ENCODE assay signal across 9 mouse cellular contexts in the genomic region with DNA sequence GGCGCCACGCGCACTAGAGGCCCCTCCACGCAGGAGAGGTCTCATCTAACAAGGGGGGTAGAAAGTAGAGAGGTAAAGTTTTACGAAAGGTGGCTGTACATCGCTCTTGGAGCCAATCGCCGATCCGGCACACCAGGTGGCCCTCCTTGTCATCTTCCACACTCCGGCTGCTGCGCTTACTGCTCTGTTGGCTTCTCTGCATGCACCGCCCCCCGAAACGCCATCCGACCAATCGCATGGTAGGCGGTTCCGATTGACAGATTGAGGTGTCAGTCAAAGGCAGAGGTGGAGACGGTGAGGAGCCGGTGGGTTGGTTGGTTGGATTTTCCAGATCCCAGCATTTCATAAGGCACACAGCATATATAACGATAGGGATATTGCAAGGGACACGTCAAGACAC. TPM values are rescaled to one million over a fixed set of nuclear protein-coding genes. Genes with fewer than 3 reads are reported as not detected.
DNase-seq lines count a peak whose midpoint lies in the region; ATAC-seq and TF ChIP-seq lines count a peak whose summit lies in the region.
"Had no signal": no experiment of that assay in that cellular context is flagged by ENCODE, and none has a peak within 500 bp of the region (broad histone marks: within the 10 kb centered on the region; RNA-seq: fewer than 3 reads in every experiment).

No protein-coding gene starts in this region.

- no peak for DNase-seq in frontal cortex, postnatal 10 days (ENCODE audit: low spot score in 2 of 2)
- DNase-seq in right cerebral cortex, postnatal 10 days (ENCODE audit: low spot score in 2 of 2), result peak; percentile 64 to 65
- no peak for DNase-seq in right cerebral cortex, postnatal 4 days
- peak; percentile 76 to 85 for DNase-seq in layer of hippocampus, adult 2 months (ENCODE audit: low spot score in 2 of 2)
- peak; percentile 13 for DNase-seq in mesoderm, embryonic 11.5 days (ENCODE audit: low read depth, low spot score)
- DNase-seq in adrenal gland, adult 2 months, result no peak
- no peak for DNase-seq in B cell, adult 2 months

- H3K4me3 ChIP-seq in layer of hippocampus, adult 2 months, result no peak overlapping the region; the same call in 1 of the 2 replicates
- H3K4me3 ChIP-seq: lung, embryonic 15.5 days had no signal

- no peak for TF ChIP-seq CTCF in layer of hippocampus, adult 2 months (conservative IDR thresholded peaks at IDR 0.05)

- peak; percentile 21 for ATAC-seq in frontal cortex, adult (ENCODE audit: low TSS enrichment)

- H3K27ac ChIP-seq in layer of hippocampus, adult 2 months, result no peak overlapping the region; the same call in 1 of the 2 replicates
- H3K27ac ChIP-seq: lung, embryonic 15.5 days had no signal

RNA-seq across cellular contexts. Expression of gene Clk3, which starts 7.1 kb away (rescaled TPM):
- total RNA-seq in layer of hippocampus, adult 2 months (2021), result 10 to 100 TPM; 80.2 to 83.4 TPM
- 10 to 100 TPM; 52.2 to 87.8 TPM for total RNA-seq in adrenal gland, adult 2 months (2021)
- polyA plus RNA-seq in adrenal gland, adult 2 months (2012; rRNA removed), result 45.7 and 60.6 TPM in 2 replicates

RNA-seq across cellular contexts. Expression of gene Edc3, which starts 50.2 kb away (rescaled TPM):
- total RNA-seq in layer of hippocampus, adult 2 months (2021), result 10 to 100 TPM; 13.2 to 14.1 TPM
- total RNA-seq in adrenal gland, adult 2 months (2021), result 1 to 10 TPM; 7.6 to 7.8 TPM
- polyA plus RNA-seq in adrenal gland, adult 2 months (2012; rRNA removed), result 5.3 and 5.5 TPM in 2 replicates

Comparison
In these comparisons a context has a peak if more than half of its experiments do, and no peak if none do; other contexts are left out.
1. DNase-seq: peak in right cerebral cortex, postnatal 10 days (2 of 2), layer of hippocampus, adult 2 months (2 of 2) and mesoderm, embryonic 11.5 days (single experiment); none in frontal cortex, postnatal 10 days (0 of 2), right cerebral cortex, postnatal 4 days (single experiment), adrenal gland, adult 2 months (single experiment) and B cell, adult 2 months (0 of 2).